Mouse (Mus musculus): ENCODE results near the gene Eef1akmt1.

DNA sequence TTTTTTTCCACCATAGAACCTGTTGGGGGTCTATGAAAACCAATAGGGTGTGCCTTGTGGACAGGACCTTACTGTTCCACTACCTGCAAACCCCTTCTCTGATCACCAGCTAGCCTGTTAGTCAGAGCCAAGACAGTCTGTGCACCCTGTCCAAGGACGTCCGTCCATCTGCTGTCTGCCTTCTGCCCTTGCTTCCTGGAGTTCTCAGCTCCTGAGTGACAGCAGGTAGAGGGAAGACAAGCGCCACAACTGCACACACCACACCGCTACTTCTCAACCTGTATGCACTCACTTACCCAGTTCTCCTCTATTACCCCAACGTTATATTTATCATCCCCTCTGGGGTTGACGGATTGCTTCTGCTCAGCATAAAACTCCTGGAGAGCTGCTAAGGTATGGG, 5.8 kb downstream of the Eef1akmt1 start:
- TF ChIP-seq CTCF (IDR thresholded peaks at IDR 0.05; ENCODE audit: borderline replicate concordance, insufficient read depth, low read depth, low read length) (no peak), POLR2A (IDR thresholded peaks at IDR 0.05; ENCODE audit: borderline replicate concordance, insufficient read depth, low read length) (no peak)

Data from cerebellum, adult 2 months (tissue).